Mouse (Mus musculus) midbrain, embryonic 16.5 days (tissue): ENCODE data around the gene Tfap2d. TPM values are rescaled to one million over a fixed set of nuclear protein-coding genes. Genes with fewer than 3 reads are reported as not detected.
A peak's percentile ranks its signal among the peaks of the same experiment; 100 is the strongest.

Experiments
- ATAC-seq: fragments of 200-750 bp; cut with Nextera tagmentation; 2 replicates; pipeline ENCODE4 v1.8.0; 2017; ENCODE audit warnings: moderate TSS enrichment
- H3K27ac ChIP-seq: fragments of 300-500 bp; sonication (generic); 2 replicates; pipeline ENCODE4 v1.5.1; 2014; ENCODE audit warnings: mild to moderate bottlenecking, low read length, mixed read lengths
- H3K27me3 ChIP-seq: fragments of 300-500 bp; sonication (generic); 2 replicates; pipeline ENCODE4 v1.6.1; 2014; ENCODE audit warnings: low read depth, low read length, mixed read lengths; ENCODE audit not compliant: control insufficient read depth, insufficient read depth
- H3K36me3 ChIP-seq: fragments of 300-500 bp; sonication (generic); 2 replicates; pipeline ENCODE4 v1.6.1; 2014; ENCODE audit warnings: mild to moderate bottlenecking, low read length, moderate library complexity, mixed read lengths; ENCODE audit not compliant: control insufficient read depth, insufficient read depth
- H3K4me1 ChIP-seq: fragments of 300-500 bp; sonication (generic); 2 replicates; pipeline ENCODE4 v1.6.1; 2014; ENCODE audit warnings: mild to moderate bottlenecking, low read length, mixed read lengths; ENCODE audit not compliant: control insufficient read depth, insufficient read depth
- H3K4me2 ChIP-seq: fragments of 300-500 bp; sonication (generic); 2 replicates; pipeline ENCODE4 v1.6.1; 2014; ENCODE audit warnings: mild to moderate bottlenecking, low read length, mixed read lengths
- H3K4me3 ChIP-seq: fragments of 300-500 bp; sonication (generic); 2 replicates; pipeline ENCODE4 v1.5.1; 2014; ENCODE audit warnings: low read depth, mild to moderate bottlenecking, low read length, moderate library complexity, mixed read lengths
- H3K9ac ChIP-seq: fragments of 300-500 bp; sonication (generic); 2 replicates; pipeline ENCODE4 v1.6.1; 2014; ENCODE audit warnings: low read depth, low read length, mixed read lengths
- H3K9me3 ChIP-seq: fragments of 300-500 bp; sonication (generic); replicated peaks from 2 replicates; pipeline ENCODE4 v1.6.1; 2014; ENCODE audit warnings: mild to moderate bottlenecking, low read length, mixed read lengths; ENCODE audit not compliant: control insufficient read depth, poor library complexity, severe bottlenecking
- WGBS: fragments of 180-500 bp; shearing (Covaris S2); extraction: QIAGEN DNeasy Blood & Tissue Kit; methylation state at CpG from one replicate; pipeline ENCODE4 v1.1.7; 2014; 5-methylcytosine and 5-hydroxymethylcytosine counted together
- polyA plus RNA-seq: library from polyadenylated mRNA; unstranded; fragments of >200 nt; fragmentation: Nextera tagmentation; extraction: Ambion mirVana; gene quantifications from 2 replicates; pipeline ENCODE4 v1.2.1, GENCODE M21; 2015

Gene Tfap2d
- polyA plus RNA-seq, 1 experiment from 2014 or later = 58.0 TPM

DNA sequence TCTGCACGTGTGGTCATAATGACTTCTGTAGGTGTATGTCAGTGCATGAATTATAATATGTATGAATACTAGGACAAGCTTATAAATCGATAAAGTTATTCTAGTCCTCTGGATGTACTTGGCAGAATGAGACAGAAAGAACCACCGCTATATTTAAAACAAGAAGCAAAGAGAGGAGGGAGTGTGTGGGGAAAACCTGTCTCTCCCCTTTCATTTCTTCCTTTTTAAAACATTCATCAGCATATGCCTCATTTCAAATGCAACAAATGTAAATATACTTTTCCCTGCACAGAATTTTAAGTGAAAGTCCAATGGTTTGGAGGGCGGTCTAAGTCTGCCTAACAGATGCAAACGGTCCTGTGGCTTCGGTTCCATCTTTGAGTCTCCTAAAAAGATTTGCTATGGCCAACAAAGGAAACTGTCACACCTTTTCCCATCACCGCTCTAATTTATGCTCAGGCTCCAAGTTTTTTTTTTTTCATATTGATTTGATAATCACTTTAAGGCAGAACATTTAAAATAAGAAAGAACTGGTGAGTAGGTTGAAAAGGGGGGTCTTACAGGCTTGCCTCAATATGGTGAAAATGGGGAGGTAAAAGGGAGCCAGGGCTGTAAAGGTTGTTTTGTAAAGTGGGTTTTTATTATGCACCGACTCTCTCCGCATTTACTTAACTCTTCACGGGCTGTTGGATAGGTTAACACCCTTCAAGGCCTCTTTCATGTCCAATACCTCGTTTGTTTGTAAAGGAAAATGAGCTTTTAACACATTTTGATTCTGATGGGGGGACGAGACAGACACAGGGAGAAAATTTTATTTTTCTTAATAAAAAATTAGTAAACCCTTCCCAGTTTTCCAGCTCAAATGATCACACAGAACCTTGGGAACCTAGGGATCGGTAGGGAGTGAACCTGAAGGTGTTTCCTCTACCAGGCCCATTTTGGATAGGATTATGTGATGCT, 4.3 kb downstream of the Tfap2d start:
- no peaks in the 10 kb centered on the region for H3K36me3 ChIP-seq
- no peak for ATAC-seq
- peaks cover 30% of the 10 kb centered on the region for H3K27me3 ChIP-seq
- peak overlapping the region; percentile 41 for H3K4me3 ChIP-seq
- H3K9me3 ChIP-seq = 0 out of 2 replicates have a peak, but pooled peaks cover 2% of the 10 kb centered on the region
- peak overlapping the region; percentile 88 for H3K27ac ChIP-seq
- H3K9ac ChIP-seq = peak overlapping the region; percentile 52
- peak overlapping the region; percentile 45 for H3K4me2 ChIP-seq
- no peaks in the 10 kb centered on the region for H3K4me1 ChIP-seq
- WGBS = 2% methylated on average over 13 of the region's 13 CpGs

DNA sequence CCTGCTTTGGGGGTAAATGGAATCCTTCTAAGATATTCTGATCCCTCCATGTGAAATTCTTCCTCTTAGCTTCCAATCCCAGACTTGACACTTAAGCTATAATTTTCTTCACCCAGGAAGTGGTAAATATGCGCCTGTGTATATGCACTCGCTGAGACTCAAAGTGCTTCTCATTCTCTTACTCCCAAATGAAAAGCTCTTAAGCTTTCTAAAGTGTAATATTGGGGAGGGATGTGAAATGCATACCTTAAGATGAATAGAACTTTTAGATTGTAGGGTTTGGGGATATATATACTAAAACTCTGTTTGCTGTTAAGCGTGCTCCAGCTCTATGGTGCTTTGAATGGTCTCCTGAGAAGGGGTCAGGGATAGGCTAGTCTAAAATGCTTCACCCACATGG, 5.0 kb downstream of the Tfap2d start:
- 4% methylated on average over 3 of the region's 3 CpGs for WGBS
- H3K9me3 ChIP-seq = 0 out of 2 replicates have a peak, but pooled peaks cover 2% of the 10 kb centered on the region
- peak overlapping the region; percentile 41 for H3K4me3 ChIP-seq
- H3K4me1 ChIP-seq = no peaks in the 10 kb centered on the region; the same call in 1 of the 2 replicates
- peak overlapping the region; percentile 45 for H3K4me2 ChIP-seq
- no peaks in the 10 kb centered on the region for H3K36me3 ChIP-seq
- peak overlapping the region; percentile 52 for H3K9ac ChIP-seq
- H3K27me3 ChIP-seq = peaks cover 37% of the 10 kb centered on the region
- H3K27ac ChIP-seq = peak overlapping the region; percentile 88
- ATAC-seq = no peak

DNA sequence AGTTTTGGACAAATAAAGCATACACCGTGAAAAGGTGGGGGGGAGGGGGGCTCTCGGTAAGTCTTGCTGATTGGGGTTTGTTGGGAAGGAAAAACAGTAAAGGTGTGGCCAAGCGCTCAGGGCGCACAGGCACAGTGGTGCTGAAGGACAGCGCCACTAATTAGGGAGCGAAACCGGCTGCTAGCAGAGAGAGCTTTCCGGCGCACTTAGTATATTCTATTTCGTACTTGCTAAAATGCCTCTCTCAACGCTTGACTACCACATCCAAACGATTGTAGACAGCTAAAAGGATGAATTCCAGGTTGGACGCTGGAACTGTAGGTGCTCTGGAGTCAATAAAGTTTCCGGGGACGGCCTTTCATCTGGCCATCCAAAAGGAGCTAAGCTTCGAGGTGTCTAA, 6.9 kb downstream of the Tfap2d start:
- peak overlapping the region; percentile 53 for H3K9ac ChIP-seq
- no peak for ATAC-seq
- 0 out of 2 replicates have a peak, but pooled peaks cover 2% of the 10 kb centered on the region for H3K9me3 ChIP-seq
- H3K27ac ChIP-seq = peak overlapping the region; percentile 88
- peaks cover 48% of the 10 kb centered on the region for H3K27me3 ChIP-seq
- H3K36me3 ChIP-seq = no peaks in the 10 kb centered on the region
- H3K4me3 ChIP-seq = peak overlapping the region; percentile 33
- H3K4me1 ChIP-seq = no peaks in the 10 kb centered on the region; the same call in 1 of the 2 replicates
- H3K4me2 ChIP-seq = peak overlapping the region; percentile 45
- WGBS = under 1% methylated on average over 16 of the region's 16 CpGs

DNA sequence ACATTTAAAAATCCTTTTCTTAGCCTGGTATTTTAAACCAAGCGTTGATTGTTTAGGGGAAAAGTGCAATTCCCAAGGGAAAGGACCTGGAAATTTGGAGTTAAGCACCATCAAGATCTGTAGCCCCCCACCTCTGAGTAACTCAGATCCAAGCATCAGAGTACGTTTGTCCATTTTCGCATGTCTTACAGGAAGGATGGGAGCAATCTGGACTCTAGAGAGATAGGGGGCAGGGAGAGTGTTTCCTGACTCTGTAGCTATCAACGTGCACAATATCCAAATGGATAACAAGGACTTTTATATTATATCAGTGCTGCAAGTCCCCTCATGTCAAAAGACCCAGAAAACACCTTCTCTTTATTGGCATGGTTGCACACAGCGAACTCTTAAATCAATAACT, 7.4 kb downstream of the Tfap2d start:
- Histone ChIP-seq H3K4me3 (peak overlapping the region; percentile 33), H3K9ac (peak overlapping the region; percentile 53), H3K9me3 (0 out of 2 replicates have a peak, but pooled peaks cover 2% of the 10 kb centered on the region), H3K36me3 (no peaks in the 10 kb centered on the region), H3K27me3 (peaks cover 45% of the 10 kb centered on the region), H3K4me2 (peak overlapping the region; percentile 45), H3K4me1 (no peaks in the 10 kb centered on the region; the same call in 1 of the 2 replicates), H3K27ac (peak overlapping the region; percentile 88)
- WGBS = 4% methylated on average over 5 of the region's 5 CpGs
- no peak for ATAC-seq

DNA sequence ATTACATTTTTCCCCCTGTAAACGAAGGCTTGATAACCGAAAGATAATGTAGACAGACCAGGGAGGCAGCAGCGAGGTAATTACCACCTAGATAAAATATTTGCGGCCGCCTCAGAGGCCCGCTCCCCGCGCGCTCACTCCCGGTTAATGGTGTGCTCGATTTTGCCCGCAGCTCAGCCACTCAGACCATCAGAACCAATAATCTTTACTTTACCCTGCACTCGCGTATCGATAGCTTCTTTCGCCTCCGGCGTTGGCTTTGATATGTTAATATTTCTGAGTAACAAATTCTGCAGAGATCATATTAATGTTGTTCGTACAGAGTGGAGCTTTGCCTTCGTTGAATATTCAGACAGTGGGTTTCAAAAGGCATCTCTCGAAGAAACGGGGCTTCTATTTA, 8.2 kb downstream of the Tfap2d start:
- peaks cover 42% of the 10 kb centered on the region for H3K27me3 ChIP-seq
- no peaks in the 10 kb centered on the region; the same call in 1 of the 2 replicates for H3K4me1 ChIP-seq
- H3K36me3 ChIP-seq = no peaks in the 10 kb centered on the region
- peak overlapping the region; percentile 49; the same call in 1 of the 2 replicates for H3K9ac ChIP-seq
- peak overlapping the region; percentile 45 for H3K4me2 ChIP-seq
- 0 out of 2 replicates have a peak, but pooled peaks cover 2% of the 10 kb centered on the region for H3K9me3 ChIP-seq
- peak overlapping the region; percentile 33 for H3K4me3 ChIP-seq
- peak; percentile 59 for ATAC-seq
- H3K27ac ChIP-seq = peak overlapping the region; percentile 88
- under 1% methylated on average over 22 of the region's 22 CpGs for WGBS

DNA sequence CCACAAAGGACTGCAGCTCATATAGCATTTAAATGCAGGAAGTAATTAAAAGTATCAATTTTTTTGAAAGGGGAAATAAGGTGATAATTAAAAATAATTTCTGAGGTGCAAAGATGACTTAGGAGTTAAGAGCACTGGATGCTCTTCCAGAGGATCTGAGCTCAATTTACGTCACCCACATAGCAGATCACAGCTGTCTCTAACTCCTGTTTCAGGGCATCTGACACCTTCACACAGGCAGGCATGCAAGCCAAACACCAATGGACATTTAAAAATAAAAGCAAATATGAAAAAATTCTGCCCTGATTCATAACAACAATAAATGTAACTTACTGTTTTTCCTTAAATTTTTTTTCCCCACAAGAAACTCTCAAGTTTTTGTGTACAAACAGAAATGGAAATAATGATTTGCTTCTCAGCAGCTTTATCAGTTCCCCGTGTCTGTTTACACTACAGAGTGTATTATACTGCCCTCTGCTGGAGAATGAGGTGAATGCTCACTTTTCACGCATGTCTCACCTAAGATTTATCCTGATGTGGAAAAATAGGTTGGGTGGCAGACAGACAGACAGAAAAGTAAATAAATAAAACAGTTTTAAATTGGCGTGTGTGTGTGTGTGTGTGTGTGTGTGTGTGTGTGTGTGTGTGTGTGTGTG, 76.0 kb downstream of the Tfap2d start:
- Histone ChIP-seq H3K27me3 (no peaks in the 10 kb centered on the region), H3K9me3 (no peaks in the 10 kb centered on the region), H3K4me3 (no peak overlapping the region), H3K36me3 (no peaks in the 10 kb centered on the region), H3K9ac (no peak overlapping the region), H3K4me2 (no peak overlapping the region), H3K27ac (no peak overlapping the region), H3K4me1 (no peaks in the 10 kb centered on the region)
- 9% methylated on average over 4 of the region's 4 CpGs for WGBS
- ATAC-seq = peak; percentile 83

DNA sequence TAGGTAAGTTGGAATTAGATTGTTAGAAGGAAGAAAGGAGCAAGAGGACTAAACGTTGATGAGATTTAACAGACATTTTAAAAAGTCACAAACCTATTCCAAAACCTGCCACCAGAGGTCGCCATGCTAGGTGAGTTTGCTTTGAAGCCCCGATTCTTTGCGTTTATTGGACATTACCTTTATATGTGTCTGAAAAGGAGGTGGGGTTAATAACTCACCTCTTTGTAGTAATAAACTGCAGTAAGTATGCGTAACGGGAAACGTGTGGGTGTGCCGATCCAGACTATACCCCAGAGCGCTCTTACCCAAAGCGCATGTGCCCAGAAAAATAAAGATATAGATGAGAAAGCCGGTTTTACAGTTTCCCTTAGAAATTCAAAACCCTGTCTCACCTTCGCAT, 102.8 kb downstream of the Tfap2d start:
- Histone ChIP-seq H3K9ac (0 out of 2 replicates have a peak overlapping the region, but pooled peaks have one; percentile 38), H3K9me3 (no peaks in the 10 kb centered on the region), H3K4me2 (peak overlapping the region; percentile 54), H3K27me3 (peaks cover 13% of the 10 kb centered on the region), H3K4me3 (peak overlapping the region; percentile 38), H3K36me3 (no peaks in the 10 kb centered on the region), H3K4me1 (no peaks in the 10 kb centered on the region), H3K27ac (no peak overlapping the region)
- WGBS = 2% methylated on average over 12 of the region's 12 CpGs
- peak; percentile 85 for ATAC-seq

DNA sequence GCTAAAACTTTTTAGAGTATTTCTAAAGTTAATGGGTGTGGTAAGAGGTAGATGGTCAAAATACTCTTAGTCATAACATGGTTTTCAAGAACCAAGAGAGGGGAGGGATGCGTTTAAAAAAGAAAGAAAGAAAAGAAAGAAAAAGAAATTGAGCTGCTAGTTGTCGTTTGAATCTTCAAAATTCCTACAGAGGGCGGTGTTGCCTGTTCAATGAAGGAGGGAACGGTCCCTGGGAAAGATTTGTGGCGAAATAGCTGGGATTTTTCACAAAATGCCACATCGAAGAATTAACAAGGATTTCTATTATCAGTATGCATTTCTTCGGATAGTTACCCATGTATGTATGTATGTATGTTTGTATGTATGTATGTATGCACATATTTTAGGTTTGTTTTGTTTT, 103.4 kb downstream of the Tfap2d start:
- 2% methylated on average over 7 of the region's 7 CpGs for WGBS
- Histone ChIP-seq H3K27ac (no peak overlapping the region), H3K4me1 (no peaks in the 10 kb centered on the region), H3K9me3 (no peaks in the 10 kb centered on the region), H3K4me2 (no peak overlapping the region), H3K36me3 (no peaks in the 10 kb centered on the region), H3K4me3 (no peak overlapping the region), H3K27me3 (peaks cover 13% of the 10 kb centered on the region), H3K9ac (no peak overlapping the region)
- ATAC-seq = peak; percentile 34; the same call in 1 of the 2 replicates
